Comparison of ENCODE assay signal across 8 mouse cellular contexts in the genomic region with DNA sequence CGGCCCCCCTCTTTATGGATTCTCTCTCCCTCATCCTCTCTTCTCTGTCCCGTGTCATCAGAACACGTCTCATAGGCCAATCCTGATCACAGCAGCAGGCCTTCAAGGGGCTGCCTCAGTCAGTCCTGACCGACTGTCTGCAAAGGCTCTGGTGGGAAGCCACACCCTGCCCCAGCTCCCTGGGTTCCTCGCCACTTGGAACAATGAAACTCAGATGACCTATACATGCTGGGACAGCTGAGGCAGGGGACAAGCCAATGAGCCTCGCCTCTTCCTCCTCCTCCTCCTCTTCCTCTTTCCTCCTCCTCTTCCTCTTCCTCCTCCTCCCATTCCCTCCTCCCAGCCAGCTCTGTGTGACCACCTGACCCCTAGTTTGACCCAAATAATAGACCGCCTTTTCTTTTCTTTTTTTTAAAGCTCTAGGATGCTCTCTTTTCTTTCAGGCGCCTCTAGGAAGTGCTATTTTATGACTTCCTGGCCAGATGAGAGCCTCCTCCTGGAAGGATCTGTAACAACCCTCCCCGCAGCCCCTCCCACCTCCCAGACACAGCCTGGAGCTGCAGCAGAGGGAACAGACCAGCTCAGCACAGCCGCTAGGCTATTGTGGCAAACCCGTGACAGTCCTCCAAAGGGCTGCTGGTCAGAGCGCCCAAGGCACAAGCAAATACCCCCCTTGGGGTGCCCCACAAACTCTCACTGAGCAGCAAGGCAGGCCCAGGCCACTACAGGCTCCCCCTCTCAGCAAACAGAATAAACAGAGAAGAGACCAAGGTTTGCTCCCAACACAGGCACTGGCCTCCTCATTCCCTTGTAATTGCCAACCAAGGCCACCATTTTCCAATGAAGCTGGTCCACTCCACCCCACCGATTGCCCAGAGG. TPM values are rescaled to one million over a fixed set of nuclear protein-coding genes. Genes with fewer than 3 reads are reported as not detected.
A peak's percentile ranks its signal among the peaks of the same experiment; 100 is the strongest.
DNase-seq lines count a peak whose midpoint lies in the region; ATAC-seq and TF ChIP-seq lines count a peak whose summit lies in the region.

No protein-coding gene starts in this region.

- WGBS in forebrain, embryonic 11.5 days, result 34% methylated on average over 13 of the region's 13 CpGs
- 42% methylated on average over 13 of the region's 13 CpGs for WGBS in heart, embryonic 15.5 days
- 55% methylated on average over 13 of the region's 13 CpGs for WGBS in liver, postnatal 0 days (ENCODE audit: insufficient replicate concordance)
- 10% methylated on average over 13 of the region's 13 CpGs for WGBS in neural tube, embryonic 14.5 days

- peak; percentile 86 for DNase-seq in urinary bladder, postnatal 14 days (ENCODE audit: low spot score)
- DNase-seq in urinary bladder, adult 2 months (ENCODE audit: low spot score), result no peak
- DNase-seq in forebrain, embryonic 11.5 days (ENCODE audit: low spot score), result peak; percentile 77
- DNase-seq in kidney, postnatal 25 days, result peak; percentile 85 to 93
- peak; percentile 56 for DNase-seq in liver, postnatal 0 days

- peak; percentile 76 for ATAC-seq in forebrain, embryonic 11.5 days (replicated peaks; ENCODE audit: low FRiP score)
- ATAC-seq in heart, embryonic 15.5 days (replicated peaks; ENCODE audit: insufficient number of reproducible peaks, insufficient read depth, low FRiP score, low read depth), result peak; percentile 75
- peak; percentile 53 for ATAC-seq in liver, postnatal 0 days
- peak; percentile 88 for ATAC-seq in neural tube, embryonic 14.5 days (ENCODE audit: low read depth)
- no peak for ATAC-seq in inflammation-experienced regulatory T-cells, adult 6 months

- H3K36me3 ChIP-seq in forebrain, embryonic 11.5 days (ENCODE audit: control insufficient read depth, insufficient read depth, low read length), result no peaks in the 10 kb centered on the region; the same call in 1 of the 2 replicates
- peaks cover 12% of the 10 kb centered on the region for H3K36me3 ChIP-seq in heart, embryonic 15.5 days
- H3K36me3 ChIP-seq in liver, postnatal 0 days (replicated peaks; ENCODE audit: insufficient read depth, low read length), result peaks cover 51% of the 10 kb centered on the region
- H3K36me3 ChIP-seq in neural tube, embryonic 14.5 days (ENCODE audit: control insufficient read depth, insufficient read depth, low read length), result 0 out of 2 replicates have a peak, but pooled peaks cover 3% of the 10 kb centered on the region

- no peak overlapping the region for H3K4me3 ChIP-seq in forebrain, embryonic 11.5 days (ENCODE audit: low read depth, low read length)
- H3K4me3 ChIP-seq in heart, embryonic 15.5 days, result no peak overlapping the region
- H3K4me3 ChIP-seq in liver, postnatal 0 days (ENCODE audit: low read depth, low read length), result no peak overlapping the region
- H3K4me3 ChIP-seq in neural tube, embryonic 14.5 days (ENCODE audit: low read depth, low read length), result peak overlapping the region; percentile 26

- H3K4me2 ChIP-seq in forebrain, embryonic 11.5 days (ENCODE audit: low read depth, low read length, severe bottlenecking), result 0 out of 2 replicates have a peak overlapping the region, but pooled peaks have one; percentile 11
- H3K4me2 ChIP-seq in heart, embryonic 15.5 days, result peak overlapping the region; percentile 39
- H3K4me2 ChIP-seq in liver, postnatal 0 days (ENCODE audit: low read depth, low read length), result 0 out of 2 replicates have a peak overlapping the region, but pooled peaks have one; percentile 9
- H3K4me2 ChIP-seq in neural tube, embryonic 14.5 days (ENCODE audit: low read depth, low read length), result peak overlapping the region; percentile 79

- no peak for TF ChIP-seq EP300 in liver, postnatal 0 days (IDR thresholded peaks at IDR 0.05; ENCODE audit: low read depth)

- TF ChIP-seq CTCF in liver, postnatal 0 days (IDR thresholded peaks at IDR 0.05; ENCODE audit: low read depth), result no peak

- no peaks in the 10 kb centered on the region for H3K27me3 ChIP-seq in forebrain, embryonic 11.5 days (ENCODE audit: control insufficient read depth, insufficient read depth, low read length)
- H3K27me3 ChIP-seq in heart, embryonic 15.5 days, result no peaks in the 10 kb centered on the region
- no peaks in the 10 kb centered on the region for H3K27me3 ChIP-seq in liver, postnatal 0 days (ENCODE audit: insufficient read depth, low read length)
- no peaks in the 10 kb centered on the region for H3K27me3 ChIP-seq in neural tube, embryonic 14.5 days (ENCODE audit: control insufficient read depth, insufficient read depth, low read length)

- peaks cover 48% of the 10 kb centered on the region for H3K4me1 ChIP-seq in forebrain, embryonic 11.5 days (replicated peaks; ENCODE audit: control insufficient read depth, insufficient read depth, low read length)
- H3K4me1 ChIP-seq in heart, embryonic 15.5 days (replicated peaks), result peaks cover 78% of the 10 kb centered on the region
- H3K4me1 ChIP-seq in liver, postnatal 0 days (ENCODE audit: insufficient read depth), result peaks cover 63% of the 10 kb centered on the region
- peaks cover 68% of the 10 kb centered on the region for H3K4me1 ChIP-seq in neural tube, embryonic 14.5 days (ENCODE audit: control insufficient read depth, insufficient read depth, low read length)

- H3K27ac ChIP-seq in forebrain, embryonic 11.5 days (ENCODE audit: low read depth, low read length), result peak overlapping the region; percentile 87
- H3K27ac ChIP-seq in heart, embryonic 15.5 days, result peak overlapping the region; percentile 87
- peak overlapping the region; percentile 72 for H3K27ac ChIP-seq in liver, postnatal 0 days (ENCODE audit: low read depth)
- H3K27ac ChIP-seq in neural tube, embryonic 14.5 days (ENCODE audit: low read depth, low read length), result peak overlapping the region; percentile 98

- no peaks in the 10 kb centered on the region for H3K9me3 ChIP-seq in forebrain, embryonic 11.5 days (ENCODE audit: control insufficient read depth, low read length)
- H3K9me3 ChIP-seq in heart, embryonic 15.5 days (replicated peaks), result no peaks in the 10 kb centered on the region
- no peaks in the 10 kb centered on the region for H3K9me3 ChIP-seq in liver, postnatal 0 days (ENCODE audit: low read length)
- H3K9me3 ChIP-seq in neural tube, embryonic 14.5 days (ENCODE audit: control insufficient read depth, low read length), result no peaks in the 10 kb centered on the region

- H3K9ac ChIP-seq in forebrain, embryonic 11.5 days (ENCODE audit: low read length), result peak overlapping the region; percentile 55
- H3K9ac ChIP-seq in heart, embryonic 15.5 days, result peak overlapping the region; percentile 38
- H3K9ac ChIP-seq in liver, postnatal 0 days (replicated peaks), result no peak overlapping the region
- peak overlapping the region; percentile 68 for H3K9ac ChIP-seq in neural tube, embryonic 14.5 days (replicated peaks; ENCODE audit: low read depth, low read length)

RNA-seq across cellular contexts. Expression of gene Zmynd8, which starts 24.1 kb away (rescaled TPM):
- 35.3 and 46.7 TPM in 2 replicates for polyA plus RNA-seq in urinary bladder, adult 2 months (2012; rRNA removed)
- polyA plus RNA-seq in forebrain, embryonic 11.5 days (2014; fragmentation: Nextera tagmentation; extraction: Ambion mirVana), result 54.3 and 61.5 TPM in 2 replicates
- polyA plus RNA-seq in heart, embryonic 15.5 days (2015; fragmentation: Nextera tagmentation; extraction: Ambion mirVana), result 39.1 and 40.7 TPM in 2 replicates
- polyA plus RNA-seq in liver, postnatal 0 days (2015; fragmentation: Nextera tagmentation; extraction: Ambion mirVana), result 16.9 and 21.9 TPM in 2 replicates
- 63.4 and 69.3 TPM in 2 replicates for polyA plus RNA-seq in neural tube, embryonic 14.5 days (2014; fragmentation: Nextera tagmentation; extraction: Ambion mirVana)
- polyA plus RNA-seq in inflammation-experienced regulatory T-cells, adult 6 months (2017; shearing (Covaris generic)), result 10 to 100 TPM; 43.3 to 65.6 (median 61.9) TPM

Comparison
In these comparisons a context has a peak if more than half of its experiments do, and no peak if none do; other contexts are left out.
1. H3K4me2 ChIP-seq: peak in every context shown above with its lines; median percentile 79 in neural tube, embryonic 14.5 days; 39 in heart, embryonic 15.5 days; 11 in forebrain, embryonic 11.5 days; 9 in liver, postnatal 0 days.